Mouse (Mus musculus) forebrain, embryonic 13.5 days (tissue): ENCODE measurements around the gene Myog. TPM values are rescaled to one million over a fixed set of nuclear protein-coding genes. Genes with fewer than 3 reads are reported as not detected.

Experiments used
- ATAC-seq: fragments of 200-750 bp; cut with Nextera tagmentation; 2 replicates; pipeline ENCODE4 v1.8.0; 2017
- H3K27ac ChIP-seq: fragments of 300-500 bp; sonication (generic); 2 replicates; pipeline ENCODE4 v1.5.1; 2015; ENCODE audit warnings: inconsistent platforms, mild to moderate bottlenecking, moderate library complexity
- H3K27me3 ChIP-seq: fragments of 300-500 bp; sonication (generic); 2 replicates; pipeline ENCODE4 v1.6.1; 2015; ENCODE audit warnings: mild to moderate bottlenecking, inconsistent platforms
- H3K36me3 ChIP-seq: fragments of 300-500 bp; sonication (generic); 2 replicates; pipeline ENCODE4 v1.6.1; 2015; ENCODE audit warnings: mild to moderate bottlenecking, inconsistent platforms; ENCODE audit not compliant: poor library complexity, severe bottlenecking
- H3K4me1 ChIP-seq: fragments of 300-500 bp; sonication (generic); 2 replicates; pipeline ENCODE4 v1.6.1; 2015; ENCODE audit warnings: inconsistent platforms
- H3K4me2 ChIP-seq: fragments of 300-500 bp; sonication (generic); 2 replicates; pipeline ENCODE4 v1.6.1; 2015; ENCODE audit warnings: inconsistent platforms, mild to moderate bottlenecking, moderate library complexity
- H3K4me3 ChIP-seq: fragments of 300-500 bp; sonication (generic); 2 replicates; pipeline ENCODE4 v1.5.1; 2015; ENCODE audit warnings: mild to moderate bottlenecking, inconsistent platforms
- H3K9ac ChIP-seq: fragments of 300-500 bp; sonication (generic); 2 replicates; pipeline ENCODE4 v1.6.1; 2015; ENCODE audit warnings: mild to moderate bottlenecking, inconsistent platforms
- H3K9me3 ChIP-seq: fragments of 300-500 bp; sonication (generic); replicated peaks from 2 replicates; pipeline ENCODE4 v1.6.1; 2016; ENCODE audit warnings: inconsistent platforms
- WGBS: fragments of 180-500 bp; shearing (Covaris S2); methylation state at CpG from one replicate; pipeline ENCODE4 v1.1.7; 2015; 5-methylcytosine and 5-hydroxymethylcytosine counted together
- polyA plus RNA-seq: library from polyadenylated mRNA; unstranded; fragments of >200 nt; fragmentation: Nextera tagmentation; extraction: Ambion mirVana; gene quantifications from 2 replicates; pipeline ENCODE4 v1.2.1, GENCODE M21; 2015

The Myog gene
- polyA plus RNA-seq, 1 experiment from 2014 or later: not detected

GRCm38 (mm10) chr1:134290300-134290699 is 511 bp downstream of the Myog start:
- Histone ChIP-seq H3K4me1 (peaks cover 5% of the 10 kb centered on the region; the same call in 1 of the 2 replicates), H3K9me3 (no peaks in the 10 kb centered on the region), H3K27me3 (no peaks in the 10 kb centered on the region), H3K36me3 (no peaks in the 10 kb centered on the region), H3K9ac (no peak overlapping the region), H3K27ac (no peak overlapping the region), H3K4me3 (no peak overlapping the region), H3K4me2 (no peak overlapping the region)
- ATAC-seq: no peak
- 94% methylated on average over 13 of the region's 13 CpGs for WGBS

- Histone ChIP-seq H3K4me2 (no peak overlapping the region), H3K27me3 (no peaks in the 10 kb centered on the region), H3K4me1 (peaks cover 5% of the 10 kb centered on the region; the same call in 1 of the 2 replicates), H3K36me3 (no peaks in the 10 kb centered on the region), H3K27ac (no peak overlapping the region), H3K9ac (no peak overlapping the region), H3K9me3 (peaks cover 4% of the 10 kb centered on the region), H3K4me3 (no peak overlapping the region)
- no peak for ATAC-seq
- WGBS: 66% methylated on average over 5 of the region's 5 CpGs
Observed at GRCm38 (mm10) chr1:134290909-134291308, 1.1 kb downstream of the Myog start.

- no peak for ATAC-seq
- Histone ChIP-seq H3K4me3 (no peak overlapping the region), H3K36me3 (no peaks in the 10 kb centered on the region), H3K27ac (no peak overlapping the region), H3K9me3 (peaks cover 4% of the 10 kb centered on the region), H3K4me1 (peaks cover 5% of the 10 kb centered on the region; the same call in 1 of the 2 replicates), H3K27me3 (no peaks in the 10 kb centered on the region), H3K9ac (no peak overlapping the region), H3K4me2 (no peak overlapping the region)
- WGBS: 82% methylated on average over 8 of the region's 8 CpGs
Observed at GRCm38 (mm10) chr1:134291555-134291954, 1.8 kb downstream of the Myog start.

- ATAC-seq: no peak
- H3K4me2 ChIP-seq: no peak overlapping the region
- 18% methylated on average over 5 of the region's 5 CpGs for WGBS
Observed at GRCm38 (mm10) chr1:134292073-134292472, 2.3 kb downstream of the Myog start.

GRCm38 (mm10) chr1:134292601-134293000 is 2.8 kb downstream of the Myog start:
- Histone ChIP-seq H3K4me3 (no peak overlapping the region), H3K4me2 (no peak overlapping the region), H3K36me3 (no peaks in the 10 kb centered on the region), H3K4me1 (peaks cover 5% of the 10 kb centered on the region; the same call in 1 of the 2 replicates), H3K27ac (no peak overlapping the region), H3K27me3 (peaks cover 9% of the 10 kb centered on the region), H3K9ac (no peak overlapping the region), H3K9me3 (peaks cover 4% of the 10 kb centered on the region)
- WGBS: 50% methylated on average over 9 of the region's 9 CpGs
- no peak for ATAC-seq

More at GRCm38 (mm10) chr1:134292073-134292472, 2.3 kb downstream of the Myog start:
- H3K4me3 ChIP-seq: no peak overlapping the region
- peaks cover 5% of the 10 kb centered on the region; the same call in 1 of the 2 replicates for H3K4me1 ChIP-seq
- peaks cover 4% of the 10 kb centered on the region for H3K9me3 ChIP-seq
- no peak overlapping the region for H3K9ac ChIP-seq
- no peak overlapping the region for H3K27ac ChIP-seq
- peaks cover 4% of the 10 kb centered on the region for H3K27me3 ChIP-seq
- H3K36me3 ChIP-seq: no peaks in the 10 kb centered on the region

GRCm38 (mm10) chr1:134293276-134293675 is 3.5 kb downstream of the Myog start:
- H3K4me3 ChIP-seq: no peak overlapping the region
- no peak overlapping the region for H3K27ac ChIP-seq
- no peak overlapping the region for H3K9ac ChIP-seq
- H3K9me3 ChIP-seq: peaks cover 4% of the 10 kb centered on the region
- peaks cover 5% of the 10 kb centered on the region; the same call in 1 of the 2 replicates for H3K4me1 ChIP-seq
- ATAC-seq: no peak
- no peaks in the 10 kb centered on the region for H3K36me3 ChIP-seq
- WGBS: 90% methylated on average over 7 of the region's 7 CpGs
- H3K27me3 ChIP-seq: peaks cover 16% of the 10 kb centered on the region
- no peak overlapping the region for H3K4me2 ChIP-seq

GRCm38 (mm10) chr1:134293738-134294604 is 4.2 kb downstream of the Myog start:
- Histone ChIP-seq H3K4me2 (no peak overlapping the region), H3K36me3 (no peaks in the 10 kb centered on the region), H3K27ac (no peak overlapping the region), H3K9me3 (peaks cover 4% of the 10 kb centered on the region), H3K4me1 (peaks cover 11% of the 10 kb centered on the region; the same call in 1 of the 2 replicates), H3K9ac (no peak overlapping the region), H3K27me3 (peaks cover 22% of the 10 kb centered on the region), H3K4me3 (no peak overlapping the region)
- WGBS: 77% methylated on average over 3 of the region's 3 CpGs
- no peak for ATAC-seq

- Histone ChIP-seq H3K9me3 (peaks cover 4% of the 10 kb centered on the region), H3K36me3 (no peaks in the 10 kb centered on the region), H3K4me1 (peaks cover 12% of the 10 kb centered on the region), H3K4me2 (no peak overlapping the region), H3K27ac (no peak overlapping the region), H3K27me3 (peaks cover 42% of the 10 kb centered on the region), H3K9ac (no peak overlapping the region), H3K4me3 (no peak overlapping the region)
- WGBS: 81% methylated on average over 8 of the region's 8 CpGs
- no peak for ATAC-seq
Observed at GRCm38 (mm10) chr1:134297265-134297664, 7.5 kb downstream of the Myog start.

GRCm38 (mm10) chr1:134298636-134299411 is 9.0 kb downstream of the Myog start:
- H3K4me2 ChIP-seq: peak overlapping the region; percentile 93
- peaks cover 23% of the 10 kb centered on the region for H3K4me1 ChIP-seq
- WGBS: 8% methylated on average over 57 of the region's 59 CpGs
- no peak overlapping the region for H3K27ac ChIP-seq
- H3K9me3 ChIP-seq: peaks cover 4% of the 10 kb centered on the region
- H3K36me3 ChIP-seq: no peaks in the 10 kb centered on the region
- peak; percentile 79 for ATAC-seq
- H3K4me3 ChIP-seq: peak overlapping the region; percentile 52
- peak overlapping the region; percentile 66 for H3K9ac ChIP-seq
- H3K27me3 ChIP-seq: peaks cover 42% of the 10 kb centered on the region

GRCm38 (mm10) chr1:134302568-134303238 is 12.9 kb downstream of the Myog start:
- no peaks in the 10 kb centered on the region for H3K36me3 ChIP-seq
- H3K27ac ChIP-seq: peak overlapping the region; percentile 64; the same call in 1 of the 2 replicates
- no peak for ATAC-seq
- WGBS: 26% methylated on average over 8 of the region's 8 CpGs
- no peak overlapping the region for H3K9ac ChIP-seq
- no peak overlapping the region for H3K4me2 ChIP-seq
- peaks cover 32% of the 10 kb centered on the region for H3K27me3 ChIP-seq
- H3K9me3 ChIP-seq: no peaks in the 10 kb centered on the region
- H3K4me3 ChIP-seq: no peak overlapping the region
- peaks cover 28% of the 10 kb centered on the region for H3K4me1 ChIP-seq

- Histone ChIP-seq H3K9me3 (no peaks in the 10 kb centered on the region), H3K4me2 (no peak overlapping the region), H3K4me3 (no peak overlapping the region), H3K4me1 (peaks cover 17% of the 10 kb centered on the region), H3K27me3 (peaks cover 11% of the 10 kb centered on the region), H3K27ac (no peak overlapping the region), H3K9ac (no peak overlapping the region), H3K36me3 (no peaks in the 10 kb centered on the region)
- 95% methylated on average over 9 of the region's 9 CpGs for WGBS
- ATAC-seq: no peak
Observed at GRCm38 (mm10) chr1:134304940-134305339, 15.2 kb downstream of the Myog start.
